Mouse (Mus musculus): ENCODE measurements around the gene Vmp1.

The Vmp1 gene

GRCm38 (mm10) chr11:86599378-86600208, 84.0 kb downstream of the Vmp1 start:
- DNase-seq: no peak

DNA sequence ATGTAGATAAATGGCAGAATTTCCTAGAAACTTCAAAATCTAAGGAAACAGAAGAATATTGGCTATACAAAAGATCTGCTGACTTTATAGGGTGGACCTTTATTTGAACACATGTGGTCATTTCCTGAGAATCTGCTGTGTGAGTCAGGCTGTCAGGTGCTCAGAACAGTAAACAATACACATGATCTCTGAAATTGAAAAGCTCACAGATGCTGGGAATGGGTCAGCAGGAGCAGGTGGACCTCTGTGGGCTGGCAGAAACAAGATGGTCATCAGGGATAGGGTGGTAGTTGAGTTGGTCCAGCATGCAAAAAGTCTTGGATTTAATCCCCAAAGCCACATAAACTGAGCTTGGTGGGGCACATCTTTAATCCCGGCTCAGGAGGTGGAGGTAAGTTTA, 85.1 kb downstream of the Vmp1 start:
- DNase-seq: no peak

- DNase-seq: no peak
Observed at GRCm38 (mm10) chr11:86598154-86598553, 85.5 kb downstream of the Vmp1 start.

- DNase-seq: no peak
Observed at GRCm38 (mm10) chr11:86596976-86597375, 86.7 kb downstream of the Vmp1 start.

DNA sequence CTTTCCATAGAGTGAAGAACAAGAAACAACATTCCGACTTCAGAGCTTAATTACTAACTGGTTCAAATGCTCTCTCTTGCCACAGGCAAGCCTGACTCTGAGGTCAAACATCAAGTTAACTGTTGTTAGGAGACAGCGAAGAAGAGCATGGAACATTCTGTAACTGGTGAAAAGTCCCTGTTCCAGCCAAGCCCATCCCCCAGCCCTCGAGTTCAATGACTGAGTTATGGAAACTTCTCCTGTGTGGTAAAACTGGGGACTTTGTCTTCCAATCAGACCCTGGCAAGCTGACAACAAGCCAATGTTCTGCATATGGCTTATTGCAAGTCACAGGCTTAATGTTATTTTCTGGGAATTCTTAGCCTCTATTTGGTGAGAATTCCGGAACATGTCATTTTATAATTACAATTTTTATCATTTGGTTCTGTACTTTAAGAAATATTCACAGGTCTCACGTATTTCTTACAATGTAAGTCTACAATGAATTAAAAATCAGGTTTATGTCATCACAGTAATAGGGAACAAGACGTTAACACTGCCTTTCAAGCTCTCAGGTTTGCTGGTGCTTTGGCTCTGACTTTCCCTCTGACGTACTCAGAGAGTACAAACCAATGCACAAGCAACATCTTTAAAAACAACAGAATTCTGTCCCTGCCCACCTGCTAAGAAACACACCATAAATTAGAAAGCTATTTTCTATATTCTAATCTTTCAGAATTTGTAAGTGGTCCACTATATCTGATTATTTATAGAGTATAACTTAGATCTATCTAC, 87.3 kb downstream of the Vmp1 start:
- peak in 1 of 2 experiments; percentile 42 for DNase-seq

DNA sequence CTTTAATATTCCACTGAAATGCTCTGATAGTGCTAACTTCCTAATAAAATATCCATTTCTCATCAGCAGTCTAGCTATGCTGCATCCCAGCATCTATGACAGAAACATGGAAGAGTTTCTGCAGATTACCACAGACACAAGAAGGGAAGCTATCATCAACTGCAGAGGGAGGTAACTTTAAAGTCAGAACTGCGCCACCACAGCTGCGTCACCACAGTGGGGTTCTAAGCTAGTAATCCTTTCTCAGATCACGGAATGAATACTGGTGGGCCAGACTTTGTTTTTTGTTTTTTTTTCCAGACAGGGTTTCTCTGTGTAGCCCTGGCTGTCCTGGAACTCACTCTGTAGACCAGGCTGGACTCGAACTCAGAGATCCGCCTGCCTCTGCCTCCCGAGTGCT, 88.3 kb downstream of the Vmp1 start:
- DNase-seq: no peak

GRCm38 (mm10) chr11:86594188-86594876, 89.3 kb downstream of the Vmp1 start:
- no peak for DNase-seq

- no peak for DNase-seq
Observed at GRCm38 (mm10) chr11:86593443-86593842, 90.2 kb downstream of the Vmp1 start.

DNA sequence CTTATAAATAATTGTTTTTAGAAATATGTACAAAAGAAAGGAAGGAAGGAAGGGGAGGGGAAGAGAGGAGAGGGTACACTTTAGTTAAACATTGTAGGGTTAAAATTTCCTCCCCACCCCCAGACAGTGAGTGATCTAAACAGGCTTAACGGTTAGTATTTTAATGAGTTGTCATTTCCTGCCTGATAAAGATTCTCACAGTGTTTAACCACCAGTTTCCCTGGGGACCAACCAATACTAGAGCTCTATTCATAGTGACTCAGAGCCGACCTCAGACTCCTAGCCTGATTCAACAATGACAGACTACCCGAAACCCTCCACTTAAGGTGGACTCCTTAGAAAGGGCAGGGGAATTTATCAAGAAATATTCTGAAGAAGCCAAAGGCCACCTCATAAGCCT, 90.6 kb downstream of the Vmp1 start:
- no peak for DNase-seq

- no peak for DNase-seq
Observed at GRCm38 (mm10) chr11:86591931-86592616, 91.6 kb downstream of the Vmp1 start.

- DNase-seq: no peak
Observed at GRCm38 (mm10) chr11:86591301-86591845, 92.3 kb downstream of the Vmp1 start.

DNA sequence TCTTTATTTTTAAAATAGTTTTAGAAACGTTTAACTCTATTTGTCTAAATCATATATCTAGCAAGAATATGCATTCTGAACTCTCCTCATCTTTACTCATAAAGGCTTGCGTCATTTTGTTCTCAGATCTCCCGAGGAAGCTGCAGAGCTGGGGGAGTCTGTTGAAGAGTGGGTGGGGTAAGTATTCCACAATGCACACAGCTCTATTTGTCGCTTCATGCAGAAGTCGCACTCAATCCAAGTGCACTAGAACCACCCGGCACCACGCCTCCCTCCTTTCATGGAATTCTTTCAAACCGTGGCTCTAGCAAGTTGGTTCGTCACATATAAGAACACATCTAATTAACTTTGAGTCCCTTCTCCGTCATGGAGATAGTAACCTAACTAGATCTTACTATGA, 93.1 kb downstream of the Vmp1 start:
- DNase-seq: peak; percentile 59 to 80

DNA sequence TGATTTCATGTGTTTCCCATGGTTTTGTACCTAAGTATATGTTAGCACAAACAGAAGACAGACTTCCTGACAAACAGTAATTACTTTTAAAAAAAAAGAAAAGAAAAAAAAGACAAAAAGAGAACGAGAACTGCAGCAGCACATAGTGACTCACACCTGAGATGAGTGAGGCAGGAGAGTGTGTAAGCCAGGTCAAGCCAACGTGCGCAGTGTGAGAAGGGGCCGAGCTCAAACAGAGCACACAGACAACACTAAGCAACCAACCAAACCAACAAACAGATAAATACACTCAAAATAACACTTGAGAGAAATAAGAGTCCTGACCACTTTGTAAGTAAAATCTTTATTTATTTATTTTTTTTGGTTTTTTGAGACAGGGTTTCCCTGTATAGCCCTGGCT, 93.6 kb downstream of the Vmp1 start:
- DNase-seq: no peak

GRCm38 (mm10) chr11:86588583-86589298, 94.9 kb downstream of the Vmp1 start:
- DNase-seq: no peak

- DNase-seq: no peak
Observed at GRCm38 (mm10) chr11:86587830-86588229, 95.8 kb downstream of the Vmp1 start.

GRCm38 (mm10) chr11:86586868-86587792, 96.5 kb downstream of the Vmp1 start:
- peak; percentile 88 to 94 for DNase-seq

GRCm38 (mm10) chr11:86586177-86586867, 97.3 kb downstream of the Vmp1 start:
- no peak for DNase-seq

DNA sequence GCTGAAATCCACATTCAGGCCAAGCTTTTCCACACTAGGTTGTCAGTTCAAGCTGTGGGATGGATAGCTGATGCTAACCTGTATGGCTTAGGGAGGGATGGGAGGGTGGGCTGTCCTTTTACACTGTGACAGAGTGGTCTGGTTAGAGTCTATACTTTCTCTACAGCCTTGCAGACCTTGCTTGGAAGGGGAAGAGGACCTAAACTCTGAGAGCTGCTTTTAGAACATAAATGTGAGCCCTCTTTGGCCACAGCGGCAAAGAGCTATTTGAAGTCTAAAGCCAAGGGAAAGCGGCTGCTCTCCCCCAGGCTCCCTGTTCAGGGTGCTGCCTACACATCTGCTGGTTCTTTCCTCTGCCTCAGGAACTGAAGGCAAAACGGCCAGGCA, 98.0 kb downstream of the Vmp1 start:
- DNase-seq: no peak

DNA sequence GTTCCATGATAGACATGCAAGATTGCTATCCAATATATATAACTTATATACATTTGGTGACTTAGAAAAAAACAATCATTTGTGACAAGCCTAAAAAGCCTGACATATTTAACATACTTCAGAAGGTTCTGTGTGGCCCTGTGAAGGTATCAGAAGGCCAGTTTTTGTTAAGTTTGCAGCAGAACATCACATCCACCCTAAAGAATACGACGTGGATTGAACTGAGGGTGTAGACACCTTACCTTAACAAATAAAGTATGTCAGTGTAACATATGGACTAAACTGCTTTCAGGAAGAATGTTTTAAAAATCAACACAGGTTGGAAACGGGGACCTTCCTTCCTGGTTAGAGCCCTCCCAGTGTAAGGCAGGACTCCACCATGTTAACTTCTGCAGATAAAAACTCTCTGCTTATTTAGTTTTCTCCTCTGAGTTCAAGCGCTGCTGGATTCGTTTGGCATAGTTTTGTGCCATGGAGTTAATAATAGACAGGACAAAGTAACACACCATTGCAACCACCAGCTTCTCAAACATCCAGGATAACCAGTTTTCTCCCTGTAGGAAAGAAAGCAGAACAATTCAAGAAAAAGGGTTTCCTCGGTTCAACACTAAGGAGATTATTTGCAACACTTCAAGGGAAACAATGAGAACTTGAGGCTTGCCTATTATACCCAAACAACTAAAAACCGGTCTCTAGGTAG, 98.6 kb downstream of the Vmp1 start:
- no peak for DNase-seq

All from lung, adult 18-20 months (tissue).